Mouse (Mus musculus) liver, embryonic 14.5 days (tissue): ENCODE measurements at regions not wholly inside any gene's neighbourhood (a gene's known extent, or its start where the extent isn't known, plus 50 kb on each side); places are given as distances from the start of the nearest gene placed in this dataset.

Source experiments
- CTCF ChIP-seq: IDR thresholded peaks from 2 replicates; pipeline ENCODE4 v1.5.1; 2016; ENCODE audit warnings: antibody characterized with exemption, low read depth, control low read depth
- EP300 ChIP-seq: IDR thresholded peaks from 2 replicates; pipeline ENCODE4 v1.6.1; 2016; ENCODE audit warnings: antibody characterized with exemption, low read depth

DNA sequence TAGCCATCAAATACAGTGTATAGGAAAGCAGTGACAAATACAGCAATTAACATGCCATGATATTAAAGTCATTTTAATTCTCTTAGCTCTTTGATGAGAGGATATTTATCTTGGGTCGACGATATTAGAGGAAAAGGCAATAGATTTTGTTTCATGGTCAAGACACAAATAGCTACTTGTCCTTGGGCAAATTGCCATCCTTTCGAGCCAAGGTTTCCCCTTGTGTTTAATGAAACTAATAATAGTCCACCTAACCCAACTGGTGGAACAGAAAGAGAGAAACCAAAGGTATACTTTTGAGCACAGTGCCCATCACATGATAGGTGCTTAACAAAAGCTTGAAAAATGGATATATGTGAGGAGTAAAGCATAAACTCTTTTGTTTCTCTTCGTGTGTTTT, 1431.0 kb upstream of the A1bg start:
- no peak for TF ChIP-seq CTCF
- no peak for TF ChIP-seq EP300
